Mouse (Mus musculus) MEL (cell line): ENCODE results near the gene Rora. TPM values are rescaled to one million over a fixed set of nuclear protein-coding genes. Genes with fewer than 3 reads are reported as not detected.

Experiments used
- DNase-seq: peaks from one replicate; pipeline ENCODE4 v3.0.0; 2011; ENCODE audit warnings: low read depth, low spot score
- H3K27ac ChIP-seq: 2 replicates; pipeline ENCODE4 v1.5.1; 2012; ENCODE audit warnings: low read depth, mild to moderate bottlenecking, control low read depth, low read length, moderate library complexity; ENCODE audit not compliant: control insufficient read depth
- H3K27me3 ChIP-seq, 2 experiments: fragments of 150-350 bp in 1 of 2; sonication (generic) in 1 of 2; 2 replicates each; pipeline ENCODE4 v1.6.1; 2012; ENCODE audit warnings: low read length in 2 of 2, mild to moderate bottlenecking in 2 of 2, improper control_type of control experiment in 1 of 2, moderate library complexity in 1 of 2; ENCODE audit not compliant: insufficient read depth in 2 of 2, control insufficient read depth in 1 of 2
- H3K36me3 ChIP-seq, 2 experiments: 2 replicates each; pipeline ENCODE4 v1.6.1; 2012 to 2014; ENCODE audit warnings: low read length in 2 of 2, improper control_type of control experiment in 1 of 2, inconsistent platforms in 1 of 2, mild to moderate bottlenecking in 1 of 2; ENCODE audit not compliant: insufficient read depth in 2 of 2, control insufficient read depth in 1 of 2
- H3K4me1 ChIP-seq, 2 experiments: fragments of 150-350 bp in 1 of 2; sonication (generic) in 1 of 2; 2 replicates each; pipeline ENCODE4 v1.6.1; 2012; ENCODE audit warnings: low read length in 2 of 2, improper control_type of control experiment in 1 of 2, mild to moderate bottlenecking in 1 of 2; ENCODE audit not compliant: insufficient read depth in 2 of 2, control insufficient read depth in 1 of 2
- H3K4me3 ChIP-seq, 2 experiments: fragments of 150-350 bp in 1 of 2; sonication (generic) in 1 of 2; 2 replicates each; pipeline ENCODE4 v1.5.1; 2012; ENCODE audit warnings: low read depth in 2 of 2, low read length in 2 of 2, mild to moderate bottlenecking in 2 of 2, moderate library complexity in 2 of 2, control low read depth in 1 of 2, improper control_type of control experiment in 1 of 2; ENCODE audit not compliant: control insufficient read depth in 1 of 2, insufficient read depth in 1 of 2
- H3K79me2 ChIP-seq: 2 replicates; pipeline ENCODE4 v1.6.1; 2012; ENCODE audit warnings: mild to moderate bottlenecking, low read length, moderate library complexity; ENCODE audit not compliant: control insufficient read depth, poor library complexity, insufficient read depth
- H3K9ac ChIP-seq: 2 replicates; pipeline ENCODE4 v1.6.1; 2012; ENCODE audit warnings: low read depth, mild to moderate bottlenecking, control low read depth, low read length, moderate library complexity; ENCODE audit not compliant: control insufficient read depth, poor library complexity, severe bottlenecking
- H3K9me3 ChIP-seq: fragments of 150-350 bp; sonication (generic); replicated peaks from 2 replicates; pipeline ENCODE4 v1.6.1; 2012; ENCODE audit warnings: mild to moderate bottlenecking, low read length, improper control_type of control experiment, moderate library complexity; ENCODE audit not compliant: insufficient read depth
- BHLHE40 ChIP-seq: IDR thresholded peaks from 2 replicates; pipeline ENCODE4 v1.6.1; 2012; ENCODE audit warnings: low read depth, mild to moderate bottlenecking, inconsistent platforms, low read length, improper control_type of control experiment, borderline replicate concordance
- CHD1 ChIP-seq: IDR thresholded peaks from 2 replicates; pipeline ENCODE4 v1.6.1; 2012; ENCODE audit warnings: low read depth, mild to moderate bottlenecking, inconsistent platforms, low read length, improper control_type of control experiment
- CHD2 ChIP-seq: IDR thresholded peaks from 2 replicates; pipeline ENCODE4 v1.6.1; 2011; ENCODE audit warnings: low read length, improper control_type of control experiment
- EP300 ChIP-seq, 2 experiments: IDR thresholded peaks; 2 replicates each; pipeline ENCODE4 v1.6.1; 2011; ENCODE audit warnings: improper control_type of control experiment in 2 of 2, low read length in 2 of 2, low read depth in 1 of 2, mild to moderate bottlenecking in 1 of 2
- ETS1 ChIP-seq: IDR thresholded peaks from 2 replicates; pipeline ENCODE4 v1.6.1; 2012; ENCODE audit warnings: low read depth, mild to moderate bottlenecking, inconsistent platforms, low read length, improper control_type of control experiment, moderate library complexity
- GABPA ChIP-seq: IDR thresholded peaks from 2 replicates; pipeline ENCODE4 v1.6.1; 2012; ENCODE audit warnings: low read depth, mild to moderate bottlenecking, inconsistent platforms, low read length, improper control_type of control experiment, moderate library complexity
- GATA1 ChIP-seq: IDR thresholded peaks from 2 replicates; pipeline ENCODE4 v1.6.1; 2011; ENCODE audit warnings: low read depth, low read length, improper control_type of control experiment
- HCFC1 ChIP-seq: IDR thresholded peaks from 2 replicates; pipeline ENCODE4 v1.6.1; 2012; ENCODE audit warnings: low read depth, mild to moderate bottlenecking, inconsistent platforms, low read length, improper control_type of control experiment, moderate library complexity
- MAFK ChIP-seq: IDR thresholded peaks from 2 replicates; pipeline ENCODE4 v1.6.1; 2011; ENCODE audit warnings: low read depth, mild to moderate bottlenecking, low read length, improper control_type of control experiment, borderline replicate concordance
- MAX ChIP-seq: IDR thresholded peaks from 2 replicates; pipeline ENCODE4 v1.6.1; 2011; ENCODE audit warnings: low read length, improper control_type of control experiment
- MAZ ChIP-seq: IDR thresholded peaks from 2 replicates; pipeline ENCODE4 v1.6.1; 2012; ENCODE audit warnings: low read depth, mild to moderate bottlenecking, inconsistent platforms, low read length, improper control_type of control experiment
- MXI1 ChIP-seq: IDR thresholded peaks from 2 replicates; pipeline ENCODE4 v1.6.1; 2011; ENCODE audit warnings: mild to moderate bottlenecking, low read depth, low read length, improper control_type of control experiment
- NRF1 ChIP-seq: IDR thresholded peaks from 2 replicates; pipeline ENCODE4 v1.6.1; 2014; ENCODE audit warnings: low read depth, mild to moderate bottlenecking, inconsistent platforms, low read length, improper control_type of control experiment, moderate library complexity; ENCODE audit not compliant: poor library complexity, insufficient read depth, severe bottlenecking
- RCOR1 ChIP-seq: IDR thresholded peaks from 2 replicates; pipeline ENCODE4 v1.6.1; 2012; ENCODE audit warnings: low read depth, mild to moderate bottlenecking, inconsistent platforms, low read length, improper control_type of control experiment
- SIN3A ChIP-seq: IDR thresholded peaks from 2 replicates; pipeline ENCODE4 v1.6.1; 2012; ENCODE audit warnings: low read length, improper control_type of control experiment, inconsistent platforms
- SMC3 ChIP-seq: IDR thresholded peaks from 2 replicates; pipeline ENCODE4 v1.6.1; 2011; ENCODE audit warnings: low read depth, low read length, improper control_type of control experiment
- TAL1 ChIP-seq: IDR thresholded peaks from 2 replicates; pipeline ENCODE4 v1.6.1; 2012; ENCODE audit warnings: mild to moderate bottlenecking, inconsistent platforms, low read length, moderate library complexity, mixed read lengths
- UBTF ChIP-seq: IDR thresholded peaks from 2 replicates; pipeline ENCODE4 v1.6.1; 2012; ENCODE audit warnings: low read depth, mild to moderate bottlenecking, inconsistent platforms, low read length, improper control_type of control experiment, moderate library complexity, borderline replicate concordance; ENCODE audit not compliant: insufficient read depth
- polyA plus RNA-seq, 2 experiments: library from polyadenylated mRNA; stranded (reverse) in 1 of 2; unstranded in 1 of 2; fragments of >175 nt in 1 of 2; fragments of >200 nt in 1 of 2; gene quantifications; 2 replicates each; pipeline versions ENCODE4 v1.2.1 to v1.2.4; 2012; ENCODE audit warnings: low replicate concordance in 2 of 2, low read depth in 1 of 2; ENCODE audit not compliant: insufficient read length in 2 of 2, insufficient read depth in 1 of 2, missing spikeins in 1 of 2
- total RNA-seq: library from RNA; depleted of rRNA; stranded (reverse); fragments of 300-350 nt; gene quantifications from 2 replicates; pipeline ENCODE4 v1.2.3, GENCODE M21; 2012

The Rora gene
- total and polyA plus RNA-seq, 3 experiments, result not detected

GRCm38 (mm10) chr9:69224841-69225240 is 571.3 kb downstream of the Rora start:
- Histone ChIP-seq H3K27ac (no peak overlapping the region), H3K9ac (no peak overlapping the region), H3K9me3 (no peaks in the 10 kb centered on the region), H3K4me3 (no peak overlapping the region), H3K36me3 (no peaks in the 10 kb centered on the region), H3K27me3 (no peaks in the 10 kb centered on the region), H3K4me1 (no peaks in the 10 kb centered on the region), H3K79me2 (no peaks in the 10 kb centered on the region)
- no peak for DNase-seq
- TF ChIP-seq EP300 (IDR thresholded peaks at IDR 0.05; ENCODE audit: low read depth in 1 of 2, low read length in 2 of 2) (no peak), SIN3A (no peak), CHD1 (no peak), NRF1 (no peak), BHLHE40 (no peak), MAFK (no peak), GATA1 (no peak), HCFC1 (no peak), SMC3 (no peak), TAL1 (no peak), ETS1 (no peak), UBTF (no peak)

GRCm38 (mm10) chr9:69226424-69226823 is 572.8 kb downstream of the Rora start:
- Histone ChIP-seq H3K27ac (no peak overlapping the region), H3K36me3 (no peaks in the 10 kb centered on the region), H3K4me3 (no peak overlapping the region), H3K9ac (no peak overlapping the region), H3K9me3 (no peaks in the 10 kb centered on the region), H3K79me2 (no peaks in the 10 kb centered on the region), H3K27me3 (no peaks in the 10 kb centered on the region), H3K4me1 (no peaks in the 10 kb centered on the region)
- TF ChIP-seq CHD1, result no peak
- no peak for TF ChIP-seq RCOR1
- TF ChIP-seq GABPA, result no peak
- TF ChIP-seq CHD2, result no peak
- no peak for TF ChIP-seq MAZ
- TF ChIP-seq MXI1, result no peak
- TF ChIP-seq GATA1, result no peak
- no peak for TF ChIP-seq MAX
- TF ChIP-seq BHLHE40, result no peak
- TF ChIP-seq HCFC1, result no peak
- no peak for DNase-seq
